Mouse (Mus musculus) E14TG2a.4 (cell line): ENCODE data around the gene Plxnd1.

Experiments used
- CTCF ChIP-seq: conservative IDR thresholded peaks from 2 replicates; pipeline ENCODE4 v1.5.1; 2014; ENCODE audit warnings: low read length
- NANOG ChIP-seq: IDR thresholded peaks from 2 replicates; pipeline ENCODE4 v1.6.1; 2014; ENCODE audit warnings: borderline replicate concordance, low read length, mixed read lengths
- POU5F1 ChIP-seq: IDR thresholded peaks from 2 replicates; pipeline ENCODE4 v1.6.1; 2014; ENCODE audit warnings: low read length, borderline replicate concordance

- TF ChIP-seq CTCF (no peak), NANOG (no peak), POU5F1 (no peak)
These were observed 27.4 kb downstream of the Plxnd1 start for GRCm38 (mm10) chr6:115967291-115967880.
